Mouse (Mus musculus) heart, adult 2 months (tissue): ENCODE measurements around the gene Msantd2. TPM values are rescaled to one million over a fixed set of nuclear protein-coding genes. Genes with fewer than 3 reads are reported as not detected.

Source experiments
- DNase-seq, 2 experiments: peaks; one replicate each; pipeline ENCODE4 v3.0.0; 2021
- H3K27ac ChIP-seq: fragments of 200-600 bp; 2 replicates; pipeline ENCODE4 v1.8.1; 2022
- H3K27me3 ChIP-seq: fragments of 200-500 bp; 2 replicates; pipeline ENCODE4 v1.6.1; 2012; ENCODE audit warnings: mild to moderate bottlenecking, low read length, inconsistent platforms, mixed read lengths; ENCODE audit not compliant: control insufficient read depth, insufficient read depth
- H3K36me3 ChIP-seq: fragments of 200-500 bp; 2 replicates; pipeline ENCODE4 v1.6.1; 2012; ENCODE audit warnings: low read length, inconsistent platforms; ENCODE audit not compliant: control insufficient read depth, insufficient read depth
- H3K4me1 ChIP-seq: fragments of 200-500 bp; 2 replicates; pipeline ENCODE4 v1.6.1; 2011; ENCODE audit warnings: low read length; ENCODE audit not compliant: control insufficient read depth, insufficient read depth
- H3K4me3 ChIP-seq: fragments of 200-600 bp; 2 replicates; pipeline ENCODE4 v1.8.1; 2022
- H3K79me2 ChIP-seq: fragments of 200-500 bp; replicated peaks from 2 replicates; pipeline ENCODE4 v1.6.1; 2012; ENCODE audit warnings: mild to moderate bottlenecking, inconsistent platforms, low read length, moderate library complexity, mixed read lengths; ENCODE audit not compliant: control insufficient read depth, insufficient read depth
- H3K9ac ChIP-seq: fragments of 200-500 bp; 2 replicates; pipeline ENCODE4 v1.6.1; 2012; ENCODE audit warnings: low read depth, mild to moderate bottlenecking, control low read depth, inconsistent platforms, low read length, mixed read lengths
- CTCF ChIP-seq: fragments of 200-600 bp; IDR thresholded peaks from 2 replicates; pipeline ENCODE4 v1.8.1; 2022; ENCODE audit warnings: antibody characterized with exemption, mild to moderate bottlenecking, moderate library complexity
- EP300 ChIP-seq: fragments of 200-500 bp; IDR thresholded peaks from 2 replicates; pipeline ENCODE4 v1.6.1; 2011; ENCODE audit warnings: low read depth, low read length, control low read depth; ENCODE audit not compliant: insufficient read depth
- POLR2A ChIP-seq: fragments of 200-500 bp; IDR thresholded peaks from 2 replicates; pipeline ENCODE4 v1.6.1; 2011; ENCODE audit warnings: mild to moderate bottlenecking, low read depth, low read length, control low read depth; ENCODE audit not compliant: insufficient read depth
- WGBS: fragments of 180-500 bp; shearing (Covaris S2); methylation state at CpG from one replicate; pipeline ENCODE4 v1.1.7; 2018; 5-methylcytosine and 5-hydroxymethylcytosine counted together
- intact Hi-C: fragments of 180-260 bp; cut with DNase I; formaldehyde crosslinking; loops from one replicate; pipeline ENCODE4 v1.15.1; 2025
- polyA plus RNA-seq: library from polyadenylated mRNA; depleted of rRNA; stranded (reverse); fragments of >200 nt; gene quantifications from 2 replicates; pipeline ENCODE4 v1.2.3, GENCODE M21; 2012; rRNA removed
- total RNA-seq, 2 experiments: library from RNA; stranded (reverse); gene quantifications; 2 replicates each; pipeline ENCODE4 v1.2.3; 2021

Gene Msantd2
- total and polyA plus RNA-seq, 3 experiments: 6.4 to 10.7 (median 7.1) TPM

GRCm38 (mm10) chr9:37567892-37568604 is 78.9 kb downstream of the Msantd2 start:
- DNase-seq: peak; percentile 57 to 61
- intact Hi-C loops: loop anchor here (1.0 to 2.0 kb wide), 2 partner anchors 38 to 45 kb away; partner anchors contain the start of gene Spa17
- Histone ChIP-seq H3K27me3 (no peaks in the 10 kb centered on the region), H3K4me3 (peak overlapping the region; percentile 32), H3K36me3 (no peaks in the 10 kb centered on the region), H3K79me2 (no peaks in the 10 kb centered on the region), H3K27ac (peak overlapping the region; percentile 70), H3K4me1 (peaks cover 6% of the 10 kb centered on the region), H3K9ac (peak overlapping the region; percentile 3; the same call in 1 of the 2 replicates)
- 10% methylated on average over 15 of the region's 15 CpGs for WGBS
- TF ChIP-seq POLR2A: no peak
- TF ChIP-seq CTCF: no peak
- no peak; the same call in 1 of the 2 replicates for TF ChIP-seq EP300

GRCm38 (mm10) chr9:37568605-37569214 is 79.6 kb downstream of the Msantd2 start:
- Histone ChIP-seq H3K79me2 (no peaks in the 10 kb centered on the region), H3K9ac (no peak overlapping the region), H3K4me1 (peaks cover 6% of the 10 kb centered on the region), H3K36me3 (no peaks in the 10 kb centered on the region), H3K27ac (peak overlapping the region; percentile 70), H3K4me3 (no peak overlapping the region; the same call in 1 of the 2 replicates), H3K27me3 (no peaks in the 10 kb centered on the region)
- no peak for DNase-seq
- TF ChIP-seq POLR2A: no peak
- no peak for TF ChIP-seq CTCF
- TF ChIP-seq EP300: no peak
- WGBS: 38% methylated on average over 4 of the region's 4 CpGs
- intact Hi-C loops: loop anchor here (1.0 to 2.0 kb wide), 2 partner anchors 38 to 44 kb away; partner anchors contain the start of gene Spa17

- WGBS: 64% methylated on average over 2 of the region's 2 CpGs
- intact Hi-C loops: loop anchor here (2.0 kb wide), 1 partner anchor 43 kb away; the partner anchor contains the start of gene Spa17
- Histone ChIP-seq H3K27ac (peak overlapping the region; percentile 70; the same call in 1 of the 2 replicates), H3K79me2 (no peaks in the 10 kb centered on the region), H3K9ac (no peak overlapping the region), H3K4me3 (no peak overlapping the region), H3K4me1 (peaks cover 6% of the 10 kb centered on the region), H3K36me3 (no peaks in the 10 kb centered on the region), H3K27me3 (no peaks in the 10 kb centered on the region)
- TF ChIP-seq POLR2A (no peak), CTCF (no peak), EP300 (no peak)
- DNase-seq: no peak
These were observed 80.2 kb downstream of the Msantd2 start for GRCm38 (mm10) chr9:37569231-37569835.

- H3K79me2 ChIP-seq: no peaks in the 10 kb centered on the region
- no peak overlapping the region for H3K9ac ChIP-seq
- no peak for TF ChIP-seq EP300
- TF ChIP-seq POLR2A: no peak
- TF ChIP-seq CTCF: no peak
- H3K36me3 ChIP-seq: no peaks in the 10 kb centered on the region
- WGBS: 35% methylated on average over 3 of the region's 3 CpGs
- no peak overlapping the region for H3K27ac ChIP-seq
- no peaks in the 10 kb centered on the region for H3K27me3 ChIP-seq
- intact Hi-C loops: no loop called here
- peaks cover 6% of the 10 kb centered on the region for H3K4me1 ChIP-seq
- H3K4me3 ChIP-seq: no peak overlapping the region
- DNase-seq: no peak
These were observed 83.2 kb downstream of the Msantd2 start for GRCm38 (mm10) chr9:37572204-37572876.

Other genes starting within 250 kb of the Msantd2 start
- 1 to 10 TPM; 2.9 to 4.1 TPM for gene Slc37a2, start 233.6 kb upstream of the Msantd2 start, total RNA-seq
- 4.1 and 5.9 TPM in 2 replicates for gene Slc37a2, start 233.6 kb upstream of the Msantd2 start, polyA plus RNA-seq
- 1 to 10 TPM; 1.7 to 2.0 TPM for gene Ccdc15, start 140.9 kb upstream of the Msantd2 start, total RNA-seq
- 0.47 and 0.53 TPM in 2 replicates for gene Ccdc15, start 140.9 kb upstream of the Msantd2 start, polyA plus RNA-seq
- not detected for gene Hepacam, start 122.0 kb upstream of the Msantd2 start, total RNA-seq
- gene Hepacam, start 122.0 kb upstream of the Msantd2 start, polyA plus RNA-seq: 0.18 and 0.29 TPM in 2 replicates
- 10 to 100 TPM; 27.9 to 31.8 TPM for gene Robo4, start 87.4 kb upstream of the Msantd2 start, total RNA-seq
- 33.7 and 38.6 TPM in 2 replicates for gene Robo4, start 87.4 kb upstream of the Msantd2 start, polyA plus RNA-seq
- not detected for gene Robo3, start 56.1 kb upstream of the Msantd2 start, total RNA-seq
- gene Robo3, start 56.1 kb upstream of the Msantd2 start, polyA plus RNA-seq: 0.29 TPM in 1 of 2 replicates, not detected in the other
- gene Esam, start 38.8 kb downstream of the Msantd2 start, total RNA-seq: 10 to 100 TPM; 58.5 to 81.3 TPM
- gene Esam, start 38.8 kb downstream of the Msantd2 start, polyA plus RNA-seq: 77.1 and 87.2 TPM in 2 replicates
- 1 to 10 TPM; 2.5 to 4.9 TPM for gene Vsig2, start 49.9 kb downstream of the Msantd2 start, total RNA-seq
- gene Vsig2, start 49.9 kb downstream of the Msantd2 start, polyA plus RNA-seq: 16.0 and 21.1 TPM in 2 replicates
- gene Nrgn, start 63.6 kb downstream of the Msantd2 start, total RNA-seq: 10 to 100 TPM in 1 of 2 experiments, 1 to 10 TPM in 1; 4.0 to 27.2 TPM
- 8.6 and 21.7 TPM in 2 replicates for gene Nrgn, start 63.6 kb downstream of the Msantd2 start, polyA plus RNA-seq
- gene Siae, start 66.4 kb downstream of the Msantd2 start, total RNA-seq: 1 to 10 TPM; 7.7 to 8.2 TPM
- gene Siae, start 66.4 kb downstream of the Msantd2 start, polyA plus RNA-seq: 7.7 and 18.7 TPM in 2 replicates
- 1 to 10 TPM; 1.9 to 3.8 TPM for gene Spa17, start 124.4 kb downstream of the Msantd2 start, total RNA-seq
- gene Spa17, start 124.4 kb downstream of the Msantd2 start, polyA plus RNA-seq: 1.6 and 2.3 TPM in 2 replicates
- 10 to 100 TPM; 30.7 to 32.9 TPM for gene Tbrg1, start 168.0 kb downstream of the Msantd2 start, total RNA-seq
- 22.8 and 31.1 TPM in 2 replicates for gene Tbrg1, start 168.0 kb downstream of the Msantd2 start, polyA plus RNA-seq
- gene Panx3, start 179.9 kb downstream of the Msantd2 start, total RNA-seq: not detected
- not detected in 2 replicates for gene Panx3, start 179.9 kb downstream of the Msantd2 start, polyA plus RNA-seq
- not detected for gene Olfr160, start 226.9 kb downstream of the Msantd2 start, total RNA-seq
- gene Olfr160, start 226.9 kb downstream of the Msantd2 start, polyA plus RNA-seq: not detected in 2 replicates